Mouse (Mus musculus) liver, adult 2 months (tissue): ENCODE results near the gene Dusp14.

Source experiments
- CTCF ChIP-seq: fragments of 200-500 bp; IDR thresholded peaks from 2 replicates; pipeline ENCODE4 v1.5.1; 2011; ENCODE audit warnings: low read depth, low read length, control low read depth
- POLR2A ChIP-seq: fragments of 200-500 bp; IDR thresholded peaks from 2 replicates; pipeline ENCODE4 v1.6.1; 2011; ENCODE audit warnings: low read length, control low read depth; ENCODE audit not compliant: insufficient read depth; ENCODE audit errors: extremely low read depth

- TF ChIP-seq CTCF = no peak
- TF ChIP-seq POLR2A = no peak
These were observed 24.1 kb downstream of the Dusp14 start for GRCm38 (mm10) chr11:84044988-84045387.
